Mouse (Mus musculus) embryonic facial prominence, embryonic 15.5 days (tissue): ENCODE data around the gene Tcf12. TPM values are rescaled to one million over a fixed set of nuclear protein-coding genes. Genes with fewer than 3 reads are reported as not detected.
A peak's percentile ranks its signal among the peaks of the same experiment; 100 is the strongest.

Experiments used
- ATAC-seq: fragments of 200-750 bp; cut with Nextera tagmentation; 2 replicates; pipeline ENCODE4 v1.8.0; 2017; ENCODE audit warnings: low read depth, moderate TSS enrichment; ENCODE audit not compliant: insufficient number of reproducible peaks, low FRiP score, low TSS enrichment
- H3K27ac ChIP-seq: fragments of 300-500 bp; sonication (generic); replicated peaks from 2 replicates; pipeline ENCODE4 v1.5.1; 2015; ENCODE audit warnings: mild to moderate bottlenecking, inconsistent platforms
- H3K27me3 ChIP-seq: fragments of 300-500 bp; sonication (generic); 2 replicates; pipeline ENCODE4 v1.6.1; 2015; ENCODE audit warnings: inconsistent platforms
- H3K36me3 ChIP-seq: fragments of 300-500 bp; sonication (generic); 2 replicates; pipeline ENCODE4 v1.6.1; 2015; ENCODE audit warnings: mild to moderate bottlenecking, inconsistent platforms
- H3K4me1 ChIP-seq: fragments of 300-500 bp; sonication (generic); 2 replicates; pipeline ENCODE4 v1.6.1; 2015; ENCODE audit warnings: inconsistent platforms
- H3K4me2 ChIP-seq: fragments of 300-500 bp; sonication (generic); replicated peaks from 2 replicates; pipeline ENCODE4 v1.6.1; 2015; ENCODE audit warnings: mild to moderate bottlenecking, inconsistent platforms
- H3K4me3 ChIP-seq: fragments of 300-500 bp; sonication (generic); replicated peaks from 2 replicates; pipeline ENCODE4 v1.5.1; 2015; ENCODE audit warnings: mild to moderate bottlenecking, inconsistent platforms
- H3K9ac ChIP-seq: fragments of 300-500 bp; sonication (generic); 2 replicates; pipeline ENCODE4 v1.6.1; 2015; ENCODE audit warnings: inconsistent platforms
- H3K9me3 ChIP-seq: fragments of 300-500 bp; sonication (generic); replicated peaks from 2 replicates; pipeline ENCODE4 v1.6.1; 2016; ENCODE audit warnings: inconsistent platforms
- WGBS: fragments of 180-500 bp; shearing (Covaris S2); methylation state at CpG from one replicate; pipeline ENCODE4 v1.1.7; 2015; 5-methylcytosine and 5-hydroxymethylcytosine counted together
- polyA plus RNA-seq: library from polyadenylated mRNA; unstranded; fragments of >200 nt; fragmentation: Nextera tagmentation; extraction: Ambion mirVana; gene quantifications from 2 replicates; pipeline ENCODE4 v1.2.1, GENCODE M21; 2015

Tcf12 gene
- polyA plus RNA-seq, 1 experiment from 2014 or later, result 104 TPM

- Histone ChIP-seq H3K4me2 (no peak overlapping the region), H3K27me3 (no peaks in the 10 kb centered on the region), H3K36me3 (no peaks in the 10 kb centered on the region), H3K9me3 (no peaks in the 10 kb centered on the region), H3K4me3 (no peak overlapping the region), H3K27ac (no peak overlapping the region), H3K4me1 (0 out of 2 replicates have a peak, but pooled peaks cover 5% of the 10 kb centered on the region), H3K9ac (no peak overlapping the region)
- 57% methylated on average over 1 of the region's 1 CpGs for WGBS
- no peak for ATAC-seq
Measured at GRCm38 (mm10) chr9:72125442-72125841, 13.8 kb upstream of the Tcf12 start.

- no peaks in the 10 kb centered on the region for H3K4me1 ChIP-seq
- ATAC-seq, result no peak
- no peak overlapping the region for H3K4me2 ChIP-seq
- H3K9me3 ChIP-seq, result no peaks in the 10 kb centered on the region
- no peak overlapping the region for H3K9ac ChIP-seq
- no peaks in the 10 kb centered on the region for H3K36me3 ChIP-seq
- H3K4me3 ChIP-seq, result no peak overlapping the region
- no peaks in the 10 kb centered on the region for H3K27me3 ChIP-seq
- no peak overlapping the region for H3K27ac ChIP-seq
Measured at GRCm38 (mm10) chr9:72118490-72118889, 6.8 kb upstream of the Tcf12 start.

DNA sequence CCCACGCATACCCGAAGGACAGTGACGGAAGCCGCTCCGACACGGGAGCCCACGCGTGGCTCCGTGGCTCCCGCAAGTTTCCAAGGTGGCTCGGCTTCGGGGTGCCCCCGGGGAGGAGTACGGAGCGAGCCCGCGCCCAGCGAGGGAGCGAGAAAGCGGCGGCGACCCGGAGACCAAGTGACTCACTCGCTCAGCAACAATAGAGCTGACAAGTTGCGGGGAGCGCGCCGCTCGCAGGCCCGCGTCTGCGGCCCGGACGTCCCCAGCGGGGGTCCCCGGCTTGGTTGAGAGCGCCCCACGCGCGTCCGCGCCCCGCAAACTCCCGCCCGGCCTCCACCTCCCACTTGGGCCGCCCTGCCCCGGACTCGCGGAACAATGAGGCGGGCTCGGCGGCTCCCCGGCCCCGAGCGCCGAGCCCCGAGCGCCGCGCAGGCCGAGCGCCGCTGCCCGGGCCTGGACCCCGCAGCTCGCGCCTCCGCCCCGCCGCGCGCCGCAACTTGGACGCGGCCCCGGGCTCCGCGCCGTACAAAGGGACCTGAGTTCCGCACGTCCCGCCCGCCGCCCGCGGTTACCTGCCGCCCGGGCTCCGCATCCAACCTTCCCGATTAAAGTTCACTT lies 558 bp downstream of the Tcf12 start:
- Histone ChIP-seq H3K27me3 (no peaks in the 10 kb centered on the region), H3K4me3 (peak overlapping the region; percentile 79), H3K9ac (peak overlapping the region; percentile 100), H3K9me3 (no peaks in the 10 kb centered on the region), H3K4me2 (peak overlapping the region; percentile 80), H3K4me1 (peaks cover 12% of the 10 kb centered on the region; the same call in 1 of the 2 replicates), H3K36me3 (peaks cover 3% of the 10 kb centered on the region; the same call in 1 of the 2 replicates), H3K27ac (peak overlapping the region; percentile 98)
- under 1% methylated on average over 90 of the region's 90 CpGs for WGBS
- peak; percentile 70 for ATAC-seq

- 0 out of 2 replicates have a peak, but pooled peaks have one; percentile 22 for ATAC-seq
- peaks cover 3% of the 10 kb centered on the region; the same call in 1 of the 2 replicates for H3K36me3 ChIP-seq
- WGBS, result under 1% methylated on average over 20 of the region's 23 CpGs
- H3K9ac ChIP-seq, result peak overlapping the region; percentile 100
- no peaks in the 10 kb centered on the region for H3K27me3 ChIP-seq
- H3K4me2 ChIP-seq, result peak overlapping the region; percentile 61
- peak overlapping the region; percentile 79 for H3K4me3 ChIP-seq
- peak overlapping the region; percentile 98 for H3K27ac ChIP-seq
- no peaks in the 10 kb centered on the region for H3K9me3 ChIP-seq
- peaks cover 12% of the 10 kb centered on the region; the same call in 1 of the 2 replicates for H3K4me1 ChIP-seq
Measured at GRCm38 (mm10) chr9:72110627-72111003, 1.1 kb downstream of the Tcf12 start.

DNA sequence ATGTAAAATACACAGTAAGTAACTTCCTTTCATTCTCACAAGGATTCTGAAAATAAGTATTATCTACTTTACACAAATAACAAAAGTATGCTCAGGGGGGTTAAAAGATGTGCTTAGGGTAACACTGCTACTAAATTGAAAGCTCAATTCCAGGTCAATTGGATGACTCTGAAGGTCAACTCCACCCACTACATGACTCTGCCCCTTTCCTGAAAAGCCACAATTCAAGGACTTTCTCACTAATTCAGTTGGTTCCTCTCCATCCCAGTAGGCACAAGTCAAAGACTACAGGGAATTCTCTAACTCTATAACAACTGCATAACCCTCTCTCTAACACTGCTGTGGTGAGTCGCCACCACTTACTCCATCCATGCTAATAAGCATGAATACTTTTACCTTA lies 8.2 kb downstream of the Tcf12 start:
- 89% methylated on average over 1 of the region's 1 CpGs for WGBS
- Histone ChIP-seq H3K36me3 (peaks cover 11% of the 10 kb centered on the region; the same call in 1 of the 2 replicates), H3K27me3 (no peaks in the 10 kb centered on the region), H3K9ac (no peak overlapping the region), H3K27ac (no peak overlapping the region), H3K9me3 (no peaks in the 10 kb centered on the region), H3K4me1 (no peaks in the 10 kb centered on the region), H3K4me2 (no peak overlapping the region), H3K4me3 (no peak overlapping the region)
- ATAC-seq, result no peak

DNA sequence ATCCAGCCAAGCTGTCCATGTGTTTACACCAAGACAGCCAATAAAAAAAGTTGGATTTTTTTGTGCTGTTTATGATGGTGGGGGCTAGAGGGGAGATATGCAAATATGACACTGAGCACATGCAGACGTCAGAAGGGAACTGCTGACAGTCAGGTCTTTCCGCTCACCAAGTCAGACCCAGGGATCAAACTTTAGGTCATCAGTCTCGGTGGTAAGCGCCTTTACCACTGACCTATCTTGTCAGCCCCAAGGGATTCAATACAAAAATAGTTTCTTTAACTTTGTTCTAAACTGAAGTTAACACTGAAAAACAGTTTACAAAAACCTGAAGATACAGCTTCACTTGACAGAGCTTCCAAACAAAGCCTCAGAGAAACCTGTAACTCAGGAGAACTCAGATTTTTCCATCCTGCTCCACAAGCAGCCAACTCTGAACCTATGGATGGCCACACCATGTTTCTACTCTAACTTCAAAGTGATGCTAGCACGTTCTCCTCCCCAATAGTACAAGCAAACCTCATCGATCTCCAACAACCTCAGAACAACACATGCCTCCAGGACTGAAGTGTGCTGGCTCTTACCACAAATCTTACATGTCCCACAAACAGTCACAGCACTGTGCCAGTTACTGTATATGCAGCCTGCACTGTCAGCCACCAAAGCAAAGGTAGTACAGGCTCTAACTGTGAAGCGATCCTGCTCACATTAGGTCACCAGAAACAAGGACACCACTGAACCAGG lies 11.6 kb downstream of the Tcf12 start:
- no peaks in the 10 kb centered on the region for H3K27me3 ChIP-seq
- 69% methylated on average over 7 of the region's 7 CpGs for WGBS
- no peak overlapping the region for H3K4me3 ChIP-seq
- no peak overlapping the region for H3K4me2 ChIP-seq
- H3K4me1 ChIP-seq, result no peaks in the 10 kb centered on the region
- no peak overlapping the region for H3K9ac ChIP-seq
- H3K36me3 ChIP-seq, result peaks cover 14% of the 10 kb centered on the region; the same call in 1 of the 2 replicates
- no peaks in the 10 kb centered on the region for H3K9me3 ChIP-seq
- no peak overlapping the region for H3K27ac ChIP-seq
- ATAC-seq, result no peak

DNA sequence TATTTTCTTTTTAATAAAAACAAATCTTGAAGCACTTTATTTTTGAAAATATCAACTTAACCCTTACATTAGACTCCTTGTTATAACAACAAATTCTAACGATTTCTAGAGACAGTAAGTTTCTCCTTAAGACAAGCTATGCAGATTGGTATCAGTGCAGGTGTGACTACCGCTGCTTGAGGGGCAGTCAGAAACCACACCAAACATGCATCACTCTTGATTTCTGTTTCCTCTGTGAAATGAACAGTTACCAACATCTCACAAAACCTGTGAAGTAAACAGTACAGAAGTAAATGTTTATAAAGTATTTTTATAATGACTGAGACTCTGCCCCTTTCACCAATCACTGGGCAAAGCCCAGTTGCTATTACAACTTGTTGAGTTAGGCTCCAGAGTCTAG lies 13.6 kb downstream of the Tcf12 start:
- no peak overlapping the region for H3K27ac ChIP-seq
- ATAC-seq, result no peak
- peaks cover 14% of the 10 kb centered on the region; the same call in 1 of the 2 replicates for H3K36me3 ChIP-seq
- H3K9ac ChIP-seq, result no peak overlapping the region
- H3K27me3 ChIP-seq, result no peaks in the 10 kb centered on the region
- H3K4me1 ChIP-seq, result no peaks in the 10 kb centered on the region
- H3K9me3 ChIP-seq, result no peaks in the 10 kb centered on the region
- 74% methylated on average over 2 of the region's 2 CpGs for WGBS
- H3K4me2 ChIP-seq, result no peak overlapping the region
- H3K4me3 ChIP-seq, result no peak overlapping the region

- H3K27me3 ChIP-seq, result no peaks in the 10 kb centered on the region
- H3K27ac ChIP-seq, result no peak overlapping the region
- H3K9me3 ChIP-seq, result no peaks in the 10 kb centered on the region
- H3K4me1 ChIP-seq, result peaks cover 4% of the 10 kb centered on the region; the same call in 1 of the 2 replicates
- peaks cover 6% of the 10 kb centered on the region; the same call in 1 of the 2 replicates for H3K36me3 ChIP-seq
- H3K4me2 ChIP-seq, result no peak overlapping the region
- ATAC-seq, result no peak
- WGBS, result 78% methylated on average over 2 of the region's 2 CpGs
- H3K9ac ChIP-seq, result no peak overlapping the region
- H3K4me3 ChIP-seq, result no peak overlapping the region
Measured at GRCm38 (mm10) chr9:72097083-72097482, 14.6 kb downstream of the Tcf12 start.

DNA sequence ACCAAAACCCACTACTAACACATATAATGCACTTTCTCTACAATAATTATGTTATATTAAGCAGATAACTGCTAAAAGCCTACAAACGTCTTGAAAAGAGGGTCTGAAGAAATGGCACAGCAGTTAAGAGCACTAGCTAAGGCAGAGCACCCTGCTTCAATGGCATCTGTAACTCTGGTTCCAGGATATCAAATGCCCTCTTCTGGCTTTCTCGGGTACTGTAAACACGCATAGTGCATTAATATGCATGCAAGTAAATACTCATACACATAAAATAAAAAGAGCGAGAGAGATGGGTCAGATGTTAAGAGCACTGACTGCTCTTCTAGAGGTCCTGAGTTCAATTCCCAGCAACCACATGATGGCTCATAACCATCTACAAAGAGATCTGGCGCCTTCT lies 17.0 kb downstream of the Tcf12 start:
- WGBS, result 86% methylated on average over 5 of the region's 5 CpGs
- H3K9me3 ChIP-seq, result no peaks in the 10 kb centered on the region
- H3K4me2 ChIP-seq, result no peak overlapping the region
- ATAC-seq, result no peak
- no peaks in the 10 kb centered on the region for H3K27me3 ChIP-seq
- H3K36me3 ChIP-seq, result 0 out of 2 replicates have a peak, but pooled peaks cover 5% of the 10 kb centered on the region
- no peak overlapping the region for H3K9ac ChIP-seq
- H3K4me3 ChIP-seq, result no peak overlapping the region
- peaks cover 4% of the 10 kb centered on the region; the same call in 1 of the 2 replicates for H3K4me1 ChIP-seq
- no peak overlapping the region for H3K27ac ChIP-seq

DNA sequence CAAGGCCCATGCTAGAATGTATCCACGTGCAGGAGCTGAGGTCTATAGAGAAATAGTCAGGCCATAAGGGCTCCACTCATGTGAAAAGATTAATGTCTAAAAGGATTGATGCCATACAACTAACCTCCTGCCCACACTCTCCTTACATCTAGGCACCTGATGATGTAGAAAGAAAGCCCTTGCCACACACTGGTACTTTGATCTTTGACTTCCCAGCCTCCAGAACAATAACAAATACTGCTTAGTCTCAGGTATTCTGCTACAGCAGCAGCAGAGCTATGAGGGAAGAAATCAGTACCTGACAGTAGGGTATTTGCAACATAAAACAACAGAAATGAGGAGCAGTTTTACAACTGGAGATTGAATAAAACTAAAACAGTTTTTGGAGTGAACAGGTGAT lies 19.5 kb downstream of the Tcf12 start:
- no peaks in the 10 kb centered on the region for H3K9me3 ChIP-seq
- H3K4me1 ChIP-seq, result peaks cover 4% of the 10 kb centered on the region; the same call in 1 of the 2 replicates
- H3K4me2 ChIP-seq, result no peak overlapping the region
- no peak overlapping the region for H3K9ac ChIP-seq
- no peak overlapping the region for H3K4me3 ChIP-seq
- 88% methylated on average over 1 of the region's 1 CpGs for WGBS
- no peak overlapping the region for H3K27ac ChIP-seq
- ATAC-seq, result no peak
- H3K36me3 ChIP-seq, result 0 out of 2 replicates have a peak, but pooled peaks cover 4% of the 10 kb centered on the region
- H3K27me3 ChIP-seq, result no peaks in the 10 kb centered on the region

DNA sequence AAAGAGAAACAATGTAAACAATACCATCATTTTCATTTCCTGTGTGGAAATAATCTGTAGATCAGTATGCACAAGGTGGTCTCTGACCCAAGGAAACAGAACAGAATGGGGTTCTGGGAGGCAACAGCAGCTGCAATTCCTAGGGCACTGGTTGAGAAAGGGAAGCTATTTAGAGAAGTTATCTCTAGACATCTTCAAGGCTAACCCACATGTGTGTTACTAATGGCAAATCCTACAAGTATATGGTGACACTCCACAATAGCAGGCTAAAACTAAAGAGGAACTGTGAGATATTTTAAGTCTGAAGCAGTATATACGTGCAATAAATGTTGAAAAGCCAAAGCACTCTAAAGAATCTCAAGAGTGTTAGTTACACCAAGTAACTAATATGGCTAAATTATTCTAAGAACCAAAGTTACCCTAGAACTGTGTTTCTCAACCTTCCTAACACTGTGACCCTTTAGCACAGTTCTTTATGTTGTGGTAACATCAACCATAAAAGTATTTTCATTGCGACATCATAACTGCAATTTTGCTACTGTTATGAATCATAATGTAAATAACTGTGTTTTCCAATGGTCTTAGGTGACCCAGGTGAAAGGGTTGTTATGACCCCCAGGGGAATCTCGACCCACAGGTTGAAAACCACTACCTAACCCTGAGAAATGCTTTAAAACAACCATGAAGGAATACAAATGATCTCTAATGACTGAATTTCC lies 22.6 kb downstream of the Tcf12 start:
- Histone ChIP-seq H3K4me3 (no peak overlapping the region), H3K9me3 (no peaks in the 10 kb centered on the region), H3K36me3 (no peaks in the 10 kb centered on the region), H3K4me1 (peaks cover 8% of the 10 kb centered on the region; the same call in 1 of the 2 replicates), H3K27me3 (no peaks in the 10 kb centered on the region), H3K9ac (no peak overlapping the region), H3K4me2 (no peak overlapping the region), H3K27ac (no peak overlapping the region)
- ATAC-seq, result no peak
- 80% methylated on average over 3 of the region's 3 CpGs for WGBS
